Mouse (Mus musculus) kidney, embryonic 14.5 days (tissue): ENCODE data around the gene Ksr1. TPM values are rescaled to one million over a fixed set of nuclear protein-coding genes. Genes with fewer than 3 reads are reported as not detected.
"Not testable (repeated sequence)": the region's sequence is repeated elsewhere in the genome, so short reads cannot be mapped to it uniquely, and the experiment has no call there.

ENCODE experiments used
- ATAC-seq: fragments of 200-750 bp; cut with Nextera tagmentation; 2 replicates; pipeline ENCODE4 v1.8.0; 2017; ENCODE audit warnings: moderate number of reproducible peaks, mild to moderate bottlenecking, moderate TSS enrichment, moderate library complexity; ENCODE audit not compliant: low FRiP score, low TSS enrichment
- H3K27ac ChIP-seq: fragments of 300-500 bp; sonication (generic); 2 replicates; pipeline ENCODE4 v1.5.1; 2014; ENCODE audit warnings: low read depth, mild to moderate bottlenecking, low read length, moderate library complexity, mixed read lengths
- H3K27me3 ChIP-seq: fragments of 300-500 bp; sonication (generic); 2 replicates; pipeline ENCODE4 v1.6.1; 2014; ENCODE audit warnings: mild to moderate bottlenecking, low read length; ENCODE audit not compliant: control insufficient read depth, insufficient read depth
- H3K36me3 ChIP-seq: fragments of 300-500 bp; sonication (generic); 2 replicates; pipeline ENCODE4 v1.6.1; 2014; ENCODE audit warnings: low read length, mixed read lengths; ENCODE audit not compliant: control insufficient read depth, insufficient read depth
- H3K4me1 ChIP-seq: fragments of 300-500 bp; sonication (generic); 2 replicates; pipeline ENCODE4 v1.6.1; 2014; ENCODE audit warnings: low read length, mixed read lengths; ENCODE audit not compliant: control insufficient read depth, insufficient read depth
- H3K4me2 ChIP-seq: fragments of 300-500 bp; sonication (generic); replicated peaks from 2 replicates; pipeline ENCODE4 v1.6.1; 2014; ENCODE audit warnings: low read depth, mild to moderate bottlenecking, low read length
- H3K4me3 ChIP-seq: fragments of 300-500 bp; sonication (generic); 2 replicates; pipeline ENCODE4 v1.5.1; 2014; ENCODE audit warnings: mild to moderate bottlenecking, low read length
- H3K9ac ChIP-seq: fragments of 300-500 bp; sonication (generic); 2 replicates; pipeline ENCODE4 v1.6.1; 2014; ENCODE audit warnings: low read depth, mild to moderate bottlenecking, low read length, moderate library complexity
- H3K9me3 ChIP-seq: fragments of 300-500 bp; sonication (generic); 2 replicates; pipeline ENCODE4 v1.6.1; 2016; ENCODE audit warnings: low read length; ENCODE audit not compliant: control insufficient read depth
- whole genome bisulfite sequencing: fragments of 180-500 bp; shearing (Covaris S2); extraction: QIAGEN DNeasy Blood & Tissue Kit; methylation state at CpG from one replicate; pipeline ENCODE4 v1.1.7; 2014; 5-methylcytosine and 5-hydroxymethylcytosine counted together
- polyA plus RNA-seq: library from polyadenylated mRNA; unstranded; fragments of >200 nt; fragmentation: Nextera tagmentation; extraction: Ambion mirVana; gene quantifications from 2 replicates; pipeline ENCODE4 v1.2.1, GENCODE M21; 2014

Ksr1 gene
- polyA plus RNA-seq, 1 experiment from 2014 or later = 4.1 TPM

DNA sequence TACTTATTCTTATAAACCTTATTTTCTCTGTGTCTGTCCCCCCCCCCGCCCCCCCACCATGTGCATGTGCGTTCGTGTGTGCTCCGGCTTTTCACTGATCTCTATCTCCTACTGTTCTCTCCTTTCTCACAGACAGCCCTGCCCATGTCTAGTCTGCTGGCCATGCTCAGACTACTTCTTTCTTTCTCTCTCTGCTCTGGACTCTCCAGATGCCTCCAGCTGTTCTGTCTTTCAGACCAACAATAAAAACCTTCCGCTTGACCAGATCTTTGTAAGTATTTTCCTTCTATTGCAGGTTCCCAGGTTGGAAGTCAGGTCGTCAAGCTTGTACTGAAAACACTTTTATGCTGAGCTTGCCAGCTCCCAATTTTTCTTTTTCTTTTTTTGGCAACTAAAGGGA is 147.1 kb downstream of the Ksr1 start:
- no peak overlapping the region for H3K27ac ChIP-seq
- ATAC-seq = no peak

GRCm38 (mm10) chr11:78990875-78991543 is 155.2 kb downstream of the Ksr1 start:
- not testable (repeated sequence) for H3K36me3 ChIP-seq, H3K4me3 ChIP-seq, H3K27ac ChIP-seq, H3K27me3 ChIP-seq, H3K4me2 ChIP-seq, ATAC-seq, H3K4me1 ChIP-seq, H3K9me3 ChIP-seq, H3K9ac ChIP-seq
- WGBS = 81% methylated on average over 5 of the region's 5 CpGs

More for the DNA sequence above, 147.1 kb downstream of the Ksr1 start:
- H3K36me3 ChIP-seq = no peaks in the 10 kb centered on the region
- H3K4me3 ChIP-seq = no peak overlapping the region
- H3K4me1 ChIP-seq = peaks cover 13% of the 10 kb centered on the region
- WGBS = 65% methylated on average over 6 of the region's 6 CpGs
- no peak overlapping the region for H3K9ac ChIP-seq
- H3K4me2 ChIP-seq = no peak overlapping the region
- no peaks in the 10 kb centered on the region for H3K27me3 ChIP-seq
- peaks cover 9% of the 10 kb centered on the region for H3K9me3 ChIP-seq

GRCm38 (mm10) chr11:78990096-78990495 is 156.1 kb downstream of the Ksr1 start:
- no peak overlapping the region for H3K4me3 ChIP-seq
- no peaks in the 10 kb centered on the region for H3K27me3 ChIP-seq
- 95% methylated on average over 9 of the region's 9 CpGs for WGBS
- no peak overlapping the region for H3K4me2 ChIP-seq
- no peaks in the 10 kb centered on the region for H3K36me3 ChIP-seq
- no peak for ATAC-seq
- peaks cover 3% of the 10 kb centered on the region; the same call in 1 of the 2 replicates for H3K9me3 ChIP-seq
- H3K4me1 ChIP-seq = no peaks in the 10 kb centered on the region
- H3K27ac ChIP-seq = no peak overlapping the region
- no peak overlapping the region for H3K9ac ChIP-seq

DNA sequence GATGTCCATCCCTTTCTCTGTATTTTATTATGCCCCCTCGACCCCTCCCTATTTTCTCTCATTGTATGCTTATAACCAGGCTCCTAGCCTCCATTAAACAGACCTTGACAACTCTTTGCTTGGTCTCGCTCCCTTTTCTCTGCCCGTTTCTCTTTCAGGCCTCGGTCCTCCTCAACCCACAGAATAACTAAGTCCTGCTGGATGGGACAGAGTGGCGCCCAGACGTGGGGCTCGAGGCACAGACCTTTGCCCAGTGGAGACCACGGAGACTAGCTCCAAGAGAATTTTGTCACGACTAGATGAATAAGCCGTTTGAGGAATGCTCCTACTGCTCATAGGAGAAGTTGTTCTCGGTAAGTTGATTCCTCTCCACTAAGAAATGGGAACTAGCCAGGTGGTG is 157.0 kb downstream of the Ksr1 start:
- WGBS = 91% methylated on average over 11 of the region's 11 CpGs

GRCm38 (mm10) chr11:78986311-78987002 is 159.8 kb downstream of the Ksr1 start:
- Histone ChIP-seq H3K9me3 (peaks cover 3% of the 10 kb centered on the region; the same call in 1 of the 2 replicates), H3K9ac (no peak overlapping the region), H3K4me3 (no peak overlapping the region), H3K36me3 (no peaks in the 10 kb centered on the region), H3K4me1 (no peaks in the 10 kb centered on the region), H3K27ac (no peak overlapping the region), H3K27me3 (no peaks in the 10 kb centered on the region), H3K4me2 (no peak overlapping the region)
- ATAC-seq = no peak
- WGBS = 90% methylated on average over 10 of the region's 10 CpGs

More for the DNA sequence above, 157.0 kb downstream of the Ksr1 start:
- H3K9me3 ChIP-seq, ATAC-seq, H3K4me1 ChIP-seq, H3K27ac ChIP-seq, H3K4me3 ChIP-seq, H3K36me3 ChIP-seq, H3K9ac ChIP-seq, H3K4me2 ChIP-seq, H3K27me3 ChIP-seq: not testable (repeated sequence)

GRCm38 (mm10) chr11:78985505-78985904 is 160.7 kb downstream of the Ksr1 start:
- H3K4me2 ChIP-seq = no peak overlapping the region
- no peaks in the 10 kb centered on the region for H3K27me3 ChIP-seq
- H3K4me1 ChIP-seq = no peaks in the 10 kb centered on the region
- no peak for ATAC-seq
- peaks cover 3% of the 10 kb centered on the region; the same call in 1 of the 2 replicates for H3K9me3 ChIP-seq
- H3K36me3 ChIP-seq = no peaks in the 10 kb centered on the region
- no peak overlapping the region for H3K4me3 ChIP-seq
- no peak overlapping the region for H3K9ac ChIP-seq
- no peak overlapping the region for H3K27ac ChIP-seq

DNA sequence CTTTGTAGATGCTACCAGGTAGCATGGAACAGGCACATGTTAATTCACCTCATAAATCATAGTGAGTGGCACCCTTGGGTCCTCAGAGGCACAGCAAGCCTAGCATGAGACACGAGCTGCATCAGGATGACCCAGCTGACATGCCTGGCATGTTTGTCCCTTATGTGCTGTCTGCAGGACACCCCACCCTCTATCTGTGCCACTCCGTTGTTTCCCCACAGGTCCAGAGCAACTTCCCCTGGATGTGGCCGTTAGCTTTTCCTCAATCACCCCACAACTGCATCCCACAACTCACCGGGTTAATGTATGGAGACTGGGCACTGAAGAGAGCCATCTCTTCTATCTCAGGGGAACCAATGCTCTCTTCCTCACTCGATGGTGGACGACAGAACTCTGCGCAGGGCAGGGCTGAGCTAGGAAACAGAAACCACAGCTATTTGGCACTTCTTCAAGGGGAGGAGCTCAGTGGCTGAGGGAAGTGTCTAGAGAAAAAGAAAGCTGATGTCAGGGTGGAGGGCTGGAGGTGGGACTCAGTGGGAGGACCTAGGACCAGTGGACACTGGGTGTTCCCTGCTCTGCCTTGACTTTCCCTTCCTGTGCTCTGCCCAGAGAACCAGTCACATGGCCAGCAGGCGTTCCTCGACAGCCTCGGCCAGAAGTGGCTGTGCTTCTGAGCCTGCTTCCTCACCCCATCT is 161.6 kb downstream of the Ksr1 start, which contains the start of gene Lgals9:
Lgals9 (minus strand) TSS at position 464 of the 695 bp plus-strand sequence.
- Histone ChIP-seq H3K9me3 (no peaks in the 10 kb centered on the region), H3K4me1 (no peaks in the 10 kb centered on the region), H3K9ac (no peak within 1 kb of the TSS), H3K27ac (no peak within 1 kb of the TSS), H3K4me3 (peak within 1 kb of the TSS; percentile 6; the same call in 1 of the 2 replicates), H3K27me3 (no peaks in the 10 kb centered on the region), H3K36me3 (no peaks in the 10 kb centered on the region), H3K4me2 (peak within 1 kb of the TSS; percentile 21; the same call in 1 of the 2 replicates)
- ATAC-seq = peak; percentile 64
- 56% methylated on average over 10 of the region's 10 CpGs for WGBS

DNA sequence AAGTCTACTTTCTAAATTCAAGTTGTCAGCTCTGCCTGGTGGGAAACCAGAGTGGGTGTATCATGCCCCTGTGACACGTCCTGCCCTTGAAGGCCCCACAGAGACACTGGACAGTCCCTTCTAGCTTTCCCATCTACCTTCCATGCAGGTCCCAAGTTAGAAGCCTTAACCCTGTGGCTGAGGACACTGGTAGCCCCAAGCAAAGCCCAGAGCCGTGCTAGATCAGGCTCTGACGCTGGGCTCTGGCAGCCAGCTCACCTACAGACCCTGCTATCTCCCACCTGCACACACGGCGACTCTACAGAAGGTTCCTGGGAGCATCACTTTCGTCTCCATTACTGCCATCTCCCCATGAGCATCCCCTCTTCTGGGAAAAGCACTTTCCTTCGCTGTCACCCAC is 162.7 kb downstream of the Ksr1 start:
- Histone ChIP-seq H3K27ac (no peak overlapping the region), H3K4me3 (no peak overlapping the region)

More for the DNA sequence above, 162.7 kb downstream of the Ksr1 start:
- Histone ChIP-seq H3K27me3 (no peaks in the 10 kb centered on the region), H3K36me3 (no peaks in the 10 kb centered on the region), H3K9me3 (no peaks in the 10 kb centered on the region), H3K9ac (no peak overlapping the region), H3K4me1 (no peaks in the 10 kb centered on the region), H3K4me2 (no peak overlapping the region)
- 85% methylated on average over 7 of the region's 7 CpGs for WGBS
- no peak for ATAC-seq
